Mouse (Mus musculus) erythroblast, embryonic 14.5 days (primary cell): ENCODE data around the gene Cfl2.

Source experiments
- GATA1 ChIP-seq: IDR thresholded peaks from 2 replicates; pipeline ENCODE4 v1.6.1; 2012; ENCODE audit warnings: low read length, inconsistent platforms, mixed read lengths
- TAL1 ChIP-seq: IDR thresholded peaks from 3 replicates; pipeline ENCODE4 v1.6.1; 2012; ENCODE audit warnings: low read length, inconsistent platforms, mixed read lengths

DNA sequence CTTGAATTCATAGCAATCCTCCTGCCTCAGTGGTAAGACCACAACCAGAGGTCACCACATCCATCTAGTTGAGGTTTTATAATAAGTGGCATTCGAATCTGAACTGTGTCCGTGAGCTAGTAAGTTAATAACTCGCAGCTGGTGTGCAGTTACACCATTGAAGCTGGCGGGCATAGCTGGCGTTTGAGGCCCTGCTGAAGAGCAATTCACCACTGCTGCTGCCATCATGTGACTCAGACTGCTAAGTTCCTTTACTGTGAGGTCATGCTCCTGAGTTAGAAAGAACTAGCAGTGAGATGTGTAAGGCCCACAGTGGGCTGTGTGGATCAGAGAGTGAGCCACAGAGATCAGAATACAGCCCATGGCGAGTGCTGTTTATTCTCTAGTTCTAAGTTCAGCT is 12.0 kb upstream of the Cfl2 start:
- TF ChIP-seq GATA1 (no peak), TAL1 (no peak)
